Comparison of ENCODE assay signal across 14 mouse cellular contexts in genomic region chr6:117577539-117578521, GRCm38 (mm10).
DNase-seq lines count a peak whose midpoint lies in the region; ATAC-seq lines count a peak whose summit lies in the region.
"Had no signal": no experiment of that assay in that cellular context is flagged by ENCODE, and none has a peak within 500 bp of the region (broad histone marks: within the 10 kb centered on the region; RNA-seq: fewer than 3 reads in every experiment).

No protein-coding gene starts in this region.

- DNase-seq in embryonic facial prominence, embryonic 14.5 days (ENCODE audit: low spot score) = peak; percentile 45
- no peak for DNase-seq in embryonic facial prominence, embryonic 10.5 days (ENCODE audit: low spot score)
- peak; percentile 43 for DNase-seq in kidney, adult 9 months
- peak; percentile 17 for DNase-seq in testis, postnatal 10 days (ENCODE audit: low spot score)
- DNase-seq in testis, postnatal 14 days (ENCODE audit: low spot score) = no peak
- DNase-seq in embryo, embryonic 9.5 days (ENCODE audit: extremely low spot score) = no peak
- DNase-seq in right cerebral cortex, postnatal 25 days = no peak
- DNase-seq: cerebellum, adult 8-10 months; heart, adult 2 months; heart, postnatal 4 days; liver had no signal

- H3K4me1 ChIP-seq in embryonic facial prominence, embryonic 14.5 days (ENCODE audit: control insufficient read depth, insufficient read depth, low read length) = peaks cover 2% of the 10 kb centered on the region; the same call in 1 of the 2 replicates
- peaks cover 16% of the 10 kb centered on the region for H3K4me1 ChIP-seq in embryonic facial prominence, embryonic 10.5 days
- H3K4me1 ChIP-seq in kidney, embryonic 14.5 days (ENCODE audit: control insufficient read depth, insufficient read depth, low read length) = no peaks in the 10 kb centered on the region
- H3K4me1 ChIP-seq: midbrain, embryonic 12.5 days had no signal

- no peak for ATAC-seq in embryonic facial prominence, embryonic 14.5 days (ENCODE audit: low read depth)
- no peak for ATAC-seq in kidney, embryonic 14.5 days (ENCODE audit: low FRiP score, low TSS enrichment)
- ATAC-seq: lung, postnatal 0 days had no signal

- H3K9me3 ChIP-seq in embryonic facial prominence, embryonic 14.5 days (ENCODE audit: control insufficient read depth, low read length) = no peaks in the 10 kb centered on the region
- no peaks in the 10 kb centered on the region for H3K9me3 ChIP-seq in embryonic facial prominence, embryonic 10.5 days
- no peaks in the 10 kb centered on the region for H3K9me3 ChIP-seq in kidney, embryonic 14.5 days (ENCODE audit: control insufficient read depth, low read length)
- H3K9me3 ChIP-seq: midbrain, embryonic 12.5 days had no signal

- no peak overlapping the region for H3K27ac ChIP-seq in embryonic facial prominence, embryonic 14.5 days (replicated peaks; ENCODE audit: low read depth, low read length)
- no peak overlapping the region for H3K27ac ChIP-seq in embryonic facial prominence, embryonic 10.5 days (replicated peaks)
- H3K27ac ChIP-seq in kidney, embryonic 14.5 days (ENCODE audit: low read depth, low read length) = no peak overlapping the region
- H3K27ac ChIP-seq: heart, adult 2 months; midbrain, embryonic 12.5 days had no signal

- no peaks in the 10 kb centered on the region for H3K27me3 ChIP-seq in embryonic facial prominence, embryonic 14.5 days (replicated peaks; ENCODE audit: control insufficient read depth, insufficient read depth, low read length)
- H3K27me3 ChIP-seq in embryonic facial prominence, embryonic 10.5 days (replicated peaks; ENCODE audit: low read depth, poor library complexity, severe bottlenecking) = no peaks in the 10 kb centered on the region; the same call in 1 of the 2 replicates
- no peaks in the 10 kb centered on the region for H3K27me3 ChIP-seq in kidney, embryonic 14.5 days (ENCODE audit: control insufficient read depth, insufficient read depth, low read length)
- H3K27me3 ChIP-seq: midbrain, embryonic 12.5 days had no signal

- H3K9ac ChIP-seq in embryonic facial prominence, embryonic 14.5 days (ENCODE audit: low read depth, low read length) = no peak overlapping the region
- no peak overlapping the region for H3K9ac ChIP-seq in kidney, embryonic 14.5 days (ENCODE audit: low read depth, low read length)
- H3K9ac ChIP-seq: midbrain, embryonic 12.5 days had no signal

- H3K4me2 ChIP-seq in embryonic facial prominence, embryonic 14.5 days (ENCODE audit: low read depth, low read length) = no peak overlapping the region
- no peak overlapping the region for H3K4me2 ChIP-seq in kidney, embryonic 14.5 days (replicated peaks; ENCODE audit: low read depth, low read length)
- H3K4me2 ChIP-seq: midbrain, embryonic 12.5 days had no signal

- 66% methylated on average over 10 of the region's 10 CpGs for WGBS in embryonic facial prominence, embryonic 14.5 days
- 86% methylated on average over 10 of the region's 10 CpGs for WGBS in embryonic facial prominence, embryonic 10.5 days
- 82% methylated on average over 10 of the region's 10 CpGs for WGBS in kidney, embryonic 14.5 days

- no peak overlapping the region for H3K4me3 ChIP-seq in embryonic facial prominence, embryonic 14.5 days (ENCODE audit: low read depth, low read length)
- no peak overlapping the region for H3K4me3 ChIP-seq in embryonic facial prominence, embryonic 10.5 days
- H3K4me3 ChIP-seq in kidney, embryonic 14.5 days (ENCODE audit: low read length) = no peak overlapping the region
- H3K4me3 ChIP-seq: heart, adult 2 months; midbrain, embryonic 12.5 days had no signal

- H3K36me3 ChIP-seq in embryonic facial prominence, embryonic 14.5 days (ENCODE audit: control insufficient read depth, insufficient read depth, low read length) = no peaks in the 10 kb centered on the region
- no peaks in the 10 kb centered on the region for H3K36me3 ChIP-seq in embryonic facial prominence, embryonic 10.5 days (replicated peaks)
- no peaks in the 10 kb centered on the region for H3K36me3 ChIP-seq in kidney, embryonic 14.5 days (ENCODE audit: control insufficient read depth, insufficient read depth, low read length)
- H3K36me3 ChIP-seq: midbrain, embryonic 12.5 days had no signal

Comparison
In these comparisons a context has a peak if more than half of its experiments do, and no peak if none do; other contexts are left out.
1. DNase-seq: peak in embryonic facial prominence, embryonic 14.5 days (single experiment), kidney, adult 9 months (single experiment) and testis, postnatal 10 days (single experiment); none in embryonic facial prominence, embryonic 10.5 days (single experiment), testis, postnatal 14 days (single experiment), embryo, embryonic 9.5 days (single experiment) and right cerebral cortex, postnatal 25 days (single experiment).